Mouse (Mus musculus): ENCODE results near the gene St8sia6. TPM values are rescaled to one million over a fixed set of nuclear protein-coding genes. Genes with fewer than 3 reads are reported as not detected.

The St8sia6 gene
- total and polyA plus RNA-seq, 2 experiments from 2014 or later = 0.70 to 9.1 TPM

DNA sequence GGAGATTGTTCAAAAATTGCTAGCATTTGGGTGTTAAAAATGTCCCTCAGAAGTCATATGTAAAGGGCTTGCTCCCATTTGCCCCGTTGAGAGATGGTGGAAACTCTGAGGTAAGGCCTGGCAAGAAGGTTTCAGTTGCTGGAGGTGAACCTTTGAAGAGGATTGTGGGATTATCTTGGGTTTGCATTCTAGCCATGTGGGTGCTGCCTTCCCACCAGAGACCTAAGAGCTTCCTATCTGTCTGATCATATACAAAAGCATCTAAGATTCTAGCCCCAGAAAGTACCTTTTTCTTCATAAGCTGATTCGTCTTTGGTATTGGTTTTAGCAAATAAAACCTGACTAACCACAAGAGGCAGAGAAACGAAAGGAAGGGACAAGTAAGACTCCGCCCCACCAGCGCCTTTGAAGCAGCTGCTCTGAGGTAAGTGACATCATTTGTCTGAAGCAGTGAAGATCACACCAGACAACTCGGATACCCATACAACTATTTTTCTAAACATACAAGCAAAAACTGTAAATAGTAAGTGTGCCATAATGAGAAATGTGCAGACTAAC is 75.2 kb downstream of the St8sia6 start:
- Histone ChIP-seq H3K9me3 (replicated peaks; ENCODE audit: control insufficient read depth, low read length) (no peaks in the 10 kb centered on the region), H3K4me2 (ENCODE audit: low read depth, low read length) (no peak overlapping the region), H3K9ac (replicated peaks; ENCODE audit: low read depth, low read length) (no peak overlapping the region), H3K27me3 (ENCODE audit: control insufficient read depth, insufficient read depth, low read length) (no peaks in the 10 kb centered on the region), H3K36me3 (replicated peaks; ENCODE audit: control insufficient read depth, insufficient read depth, low read length) (no peaks in the 10 kb centered on the region), H3K4me1 (ENCODE audit: control insufficient read depth, insufficient read depth) (no peaks in the 10 kb centered on the region), H3K4me3 (ENCODE audit: low read depth, low read length) (no peak overlapping the region), H3K27ac (ENCODE audit: low read depth) (no peak overlapping the region)
- no peak for DNase-seq (ENCODE audit: low spot score)
- no peak for TF ChIP-seq EP300 (IDR thresholded peaks at IDR 0.05; ENCODE audit: low read depth)
- no peak for TF ChIP-seq CTCF (IDR thresholded peaks at IDR 0.05; ENCODE audit: low read depth)
- ATAC-seq (ENCODE audit: insufficient read depth, low read depth) = no peak
- WGBS = 68% methylated on average over 6 of the region's 6 CpGs

DNA sequence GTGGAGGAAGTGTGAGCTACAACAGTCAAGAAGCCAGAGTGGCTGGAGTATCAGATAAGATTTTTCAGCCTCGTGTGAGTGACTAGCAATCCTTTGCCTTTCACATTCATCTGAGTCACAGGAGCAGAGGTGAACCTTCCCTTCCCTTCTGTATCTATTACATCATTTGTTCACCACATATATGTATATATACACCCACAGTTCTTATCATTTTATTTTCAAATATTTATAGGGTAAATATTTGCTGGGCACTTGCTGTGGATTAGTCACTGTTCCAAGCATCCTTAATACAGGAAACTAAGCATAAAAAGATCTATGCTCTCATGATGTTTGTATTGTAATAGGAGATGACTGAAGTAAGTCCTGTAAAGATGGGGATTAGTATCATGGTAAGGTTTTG is 85.1 kb downstream of the St8sia6 start:
- Histone ChIP-seq H3K36me3 (replicated peaks; ENCODE audit: control insufficient read depth, insufficient read depth, low read length) (no peaks in the 10 kb centered on the region), H3K27me3 (ENCODE audit: control insufficient read depth, insufficient read depth, low read length) (no peaks in the 10 kb centered on the region), H3K27ac (ENCODE audit: low read depth) (no peak overlapping the region), H3K4me2 (ENCODE audit: low read depth, low read length) (no peak overlapping the region), H3K4me1 (ENCODE audit: control insufficient read depth, insufficient read depth) (no peaks in the 10 kb centered on the region), H3K9ac (replicated peaks; ENCODE audit: low read depth, low read length) (no peak overlapping the region), H3K4me3 (ENCODE audit: low read depth, low read length) (no peak overlapping the region), H3K9me3 (replicated peaks; ENCODE audit: control insufficient read depth, low read length) (no peaks in the 10 kb centered on the region; the same call in 1 of the 2 replicates)
- DNase-seq (ENCODE audit: low spot score) (no peak), ATAC-seq (ENCODE audit: insufficient read depth, low read depth) (no peak)
- TF ChIP-seq CTCF (IDR thresholded peaks at IDR 0.05; ENCODE audit: low read depth) (no peak), EP300 (IDR thresholded peaks at IDR 0.05; ENCODE audit: low read depth) (no peak)
- WGBS = 18% methylated on average over 1 of the region's 1 CpGs

DNA sequence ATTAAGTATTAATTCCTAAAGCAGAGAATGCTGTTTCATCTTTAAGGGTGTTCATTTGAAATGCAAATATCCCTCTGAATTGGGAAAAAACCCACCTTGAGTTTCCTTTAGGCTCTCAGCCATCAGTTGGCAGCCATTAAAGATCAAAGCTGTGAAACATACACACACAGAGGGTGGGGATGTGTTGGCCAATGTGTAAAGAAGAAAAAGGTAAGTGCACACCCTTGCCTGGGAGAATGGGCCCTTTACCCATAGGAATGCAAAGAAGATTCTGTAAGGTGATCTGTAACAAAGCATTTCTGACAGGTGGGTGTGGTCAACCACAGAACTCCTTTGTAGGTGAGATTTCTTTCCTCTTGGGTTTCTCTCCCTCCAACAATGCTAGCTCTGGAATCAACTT is 96.3 kb downstream of the St8sia6 start:
- no peaks in the 10 kb centered on the region for H3K4me1 ChIP-seq (ENCODE audit: control insufficient read depth, insufficient read depth)
- no peak for ATAC-seq (ENCODE audit: insufficient read depth, low read depth)
- DNase-seq (ENCODE audit: low spot score) = no peak
- H3K4me3 ChIP-seq (ENCODE audit: low read depth, low read length) = no peak overlapping the region
- no peaks in the 10 kb centered on the region for H3K9me3 ChIP-seq (replicated peaks; ENCODE audit: control insufficient read depth, low read length)
- H3K4me2 ChIP-seq (ENCODE audit: low read depth, low read length) = no peak overlapping the region
- H3K27me3 ChIP-seq (ENCODE audit: control insufficient read depth, insufficient read depth, low read length) = no peaks in the 10 kb centered on the region
- H3K9ac ChIP-seq (replicated peaks; ENCODE audit: low read depth, low read length) = no peak overlapping the region
- no peaks in the 10 kb centered on the region for H3K36me3 ChIP-seq (replicated peaks; ENCODE audit: control insufficient read depth, insufficient read depth, low read length)
- no peak for TF ChIP-seq EP300 (IDR thresholded peaks at IDR 0.05; ENCODE audit: low read depth)
- TF ChIP-seq CTCF (IDR thresholded peaks at IDR 0.05; ENCODE audit: low read depth) = no peak
- no peak overlapping the region for H3K27ac ChIP-seq (ENCODE audit: low read depth)

DNA sequence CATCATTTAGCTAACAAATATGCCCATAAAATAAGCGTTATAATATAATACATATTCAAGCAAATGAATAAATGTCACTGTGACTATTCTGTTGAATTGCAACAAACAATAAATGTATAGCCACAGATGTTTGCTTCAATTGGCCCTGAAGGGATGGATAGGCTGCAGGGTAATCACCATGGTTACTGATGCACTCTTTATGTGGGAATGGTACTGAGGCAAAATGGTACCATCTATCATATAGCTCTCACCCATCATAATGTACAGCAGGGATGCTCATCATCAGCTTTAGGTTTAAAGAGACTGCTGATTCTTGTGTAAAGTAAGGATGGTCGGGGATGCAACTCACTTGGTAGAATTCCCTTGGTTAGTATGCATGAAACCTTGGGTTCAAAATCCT is 99.4 kb downstream of the St8sia6 start:
- TF ChIP-seq CTCF (IDR thresholded peaks at IDR 0.05; ENCODE audit: low read depth) (no peak), EP300 (IDR thresholded peaks at IDR 0.05; ENCODE audit: low read depth) (no peak)
- no peak overlapping the region for H3K9ac ChIP-seq (replicated peaks; ENCODE audit: low read depth, low read length)
- H3K4me2 ChIP-seq (ENCODE audit: low read depth, low read length) = no peak overlapping the region

DNA sequence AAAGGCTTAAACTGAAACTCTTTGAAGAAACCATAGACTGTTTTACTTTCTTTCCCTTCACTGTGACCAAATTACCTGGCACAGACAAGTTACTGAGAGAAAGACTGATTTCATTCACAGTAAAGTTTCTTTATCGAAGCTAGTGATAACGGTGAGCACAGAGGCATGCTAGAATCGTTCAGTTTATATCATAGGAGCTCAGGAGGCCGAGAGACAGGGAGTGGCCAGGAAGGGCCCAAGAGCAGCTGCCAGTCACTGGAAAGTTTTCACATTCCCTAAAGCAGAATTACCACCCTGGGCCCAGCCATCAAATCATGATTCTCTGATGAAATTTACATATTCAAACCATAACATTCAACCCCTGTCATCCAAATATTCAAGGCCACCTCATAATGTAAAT is 109.5 kb downstream of the St8sia6 start:
- no peak for ATAC-seq (ENCODE audit: insufficient read depth, low read depth)

More for the DNA sequence above, 99.4 kb downstream of the St8sia6 start:
- H3K9me3 ChIP-seq (replicated peaks; ENCODE audit: control insufficient read depth, low read length) = no peaks in the 10 kb centered on the region
- WGBS = 65% methylated on average over 2 of the region's 2 CpGs
- H3K36me3 ChIP-seq (replicated peaks; ENCODE audit: control insufficient read depth, insufficient read depth, low read length) = no peaks in the 10 kb centered on the region
- H3K27me3 ChIP-seq (ENCODE audit: control insufficient read depth, insufficient read depth, low read length) = no peaks in the 10 kb centered on the region
- no peak overlapping the region for H3K4me3 ChIP-seq (ENCODE audit: low read depth, low read length)
- no peak for DNase-seq (ENCODE audit: low spot score)
- ATAC-seq (ENCODE audit: insufficient read depth, low read depth) = no peak
- H3K27ac ChIP-seq (ENCODE audit: low read depth) = no peak overlapping the region
- H3K4me1 ChIP-seq (ENCODE audit: control insufficient read depth, insufficient read depth) = no peaks in the 10 kb centered on the region

DNA sequence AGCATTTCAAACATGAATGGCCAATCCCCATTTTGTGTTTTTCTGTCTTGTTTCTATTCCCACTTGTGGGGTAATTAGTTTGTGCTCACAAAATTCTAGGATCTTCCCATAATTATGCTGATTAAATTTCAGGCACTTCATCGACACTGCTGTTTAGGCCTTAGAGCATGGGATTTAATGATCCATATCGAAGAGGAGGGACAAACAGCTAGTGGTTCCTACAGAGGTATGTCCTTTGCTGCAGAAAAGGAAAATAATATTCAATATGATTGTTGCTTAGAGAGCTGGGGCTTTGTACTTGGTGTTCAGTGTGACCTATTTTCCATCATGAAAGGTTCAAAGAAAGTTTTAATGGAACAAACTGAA is 110.7 kb downstream of the St8sia6 start:
- Histone ChIP-seq H3K4me3 (ENCODE audit: low read depth, low read length) (no peak overlapping the region), H3K27ac (ENCODE audit: low read depth) (no peak overlapping the region), H3K36me3 (replicated peaks; ENCODE audit: control insufficient read depth, insufficient read depth, low read length) (no peaks in the 10 kb centered on the region), H3K4me1 (ENCODE audit: control insufficient read depth, insufficient read depth) (no peaks in the 10 kb centered on the region), H3K9me3 (replicated peaks; ENCODE audit: control insufficient read depth, low read length) (no peaks in the 10 kb centered on the region), H3K27me3 (ENCODE audit: control insufficient read depth, insufficient read depth, low read length) (no peaks in the 10 kb centered on the region), H3K4me2 (ENCODE audit: low read depth, low read length) (no peak overlapping the region), H3K9ac (replicated peaks; ENCODE audit: low read depth, low read length) (no peak overlapping the region)
- 87% methylated on average over 2 of the region's 2 CpGs for WGBS
- DNase-seq (ENCODE audit: low spot score) = no peak
- no peak for TF ChIP-seq CTCF (IDR thresholded peaks at IDR 0.05; ENCODE audit: low read depth)
- TF ChIP-seq EP300 (IDR thresholded peaks at IDR 0.05; ENCODE audit: low read depth) = no peak
- ATAC-seq (ENCODE audit: insufficient read depth, low read depth) = no peak

More for the DNA sequence above, 109.5 kb downstream of the St8sia6 start:
- Histone ChIP-seq H3K4me1 (ENCODE audit: control insufficient read depth, insufficient read depth) (no peaks in the 10 kb centered on the region), H3K27me3 (ENCODE audit: control insufficient read depth, insufficient read depth, low read length) (no peaks in the 10 kb centered on the region), H3K9me3 (replicated peaks; ENCODE audit: control insufficient read depth, low read length) (no peaks in the 10 kb centered on the region), H3K9ac (replicated peaks; ENCODE audit: low read depth, low read length) (no peak overlapping the region), H3K27ac (ENCODE audit: low read depth) (no peak overlapping the region), H3K4me3 (ENCODE audit: low read depth, low read length) (no peak overlapping the region), H3K4me2 (ENCODE audit: low read depth, low read length) (no peak overlapping the region), H3K36me3 (replicated peaks; ENCODE audit: control insufficient read depth, insufficient read depth, low read length) (no peaks in the 10 kb centered on the region)
- no peak for DNase-seq (ENCODE audit: low spot score)
- WGBS = 56% methylated on average over 4 of the region's 4 CpGs
- TF ChIP-seq EP300 (IDR thresholded peaks at IDR 0.05; ENCODE audit: low read depth) = no peak
- no peak for TF ChIP-seq CTCF (IDR thresholded peaks at IDR 0.05; ENCODE audit: low read depth)

Measured in heart, postnatal 0 days (tissue).